Mouse (Mus musculus) skeletal muscle tissue, adult 2 months (tissue): ENCODE measurements at regions not wholly inside any gene's neighbourhood (a gene's known extent, or its start where the extent isn't known, plus 50 kb on each side); places are given as distances from the start of the nearest gene placed in this dataset.
"Not testable (repeated sequence)": the region's sequence is repeated elsewhere in the genome, so short reads cannot be mapped to it uniquely, and the experiment has no call there.

Experiments used
- DNase-seq: peaks from one replicate; pipeline ENCODE4 v3.0.0-alpha.2; 2012; ENCODE audit warnings: low read depth, low spot score

DNA sequence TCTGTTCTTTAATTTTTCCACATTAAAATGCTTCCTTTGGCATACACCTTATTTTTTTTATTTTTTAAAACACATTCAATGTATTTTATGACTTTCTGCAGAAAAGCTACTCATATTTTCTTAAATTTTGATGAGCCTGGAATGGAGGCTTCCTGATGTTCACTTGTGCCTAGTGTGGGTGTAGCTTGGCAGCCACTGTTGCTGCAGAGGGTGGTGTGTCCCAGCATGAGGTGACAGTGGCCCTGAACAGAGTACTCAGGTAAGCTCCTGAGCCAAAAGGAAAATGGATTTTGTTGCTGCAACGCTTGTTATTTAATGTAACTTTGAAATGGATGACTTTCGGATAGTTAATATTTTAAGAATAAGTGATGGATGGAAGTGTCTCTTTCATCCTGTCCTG is 170.6 kb downstream of the Eipr1 start:
- DNase-seq = no peak

- DNase-seq = no peak
Observed at GRCm38 (mm10) chr12:28925206-28925605, 173.6 kb downstream of the Eipr1 start.

- no peak for DNase-seq
Observed at GRCm38 (mm10) chr12:28939936-28940335, 188.3 kb downstream of the Eipr1 start.

- no peak for DNase-seq
Observed at GRCm38 (mm10) chr12:28948889-28949288, 197.3 kb downstream of the Eipr1 start.

DNA sequence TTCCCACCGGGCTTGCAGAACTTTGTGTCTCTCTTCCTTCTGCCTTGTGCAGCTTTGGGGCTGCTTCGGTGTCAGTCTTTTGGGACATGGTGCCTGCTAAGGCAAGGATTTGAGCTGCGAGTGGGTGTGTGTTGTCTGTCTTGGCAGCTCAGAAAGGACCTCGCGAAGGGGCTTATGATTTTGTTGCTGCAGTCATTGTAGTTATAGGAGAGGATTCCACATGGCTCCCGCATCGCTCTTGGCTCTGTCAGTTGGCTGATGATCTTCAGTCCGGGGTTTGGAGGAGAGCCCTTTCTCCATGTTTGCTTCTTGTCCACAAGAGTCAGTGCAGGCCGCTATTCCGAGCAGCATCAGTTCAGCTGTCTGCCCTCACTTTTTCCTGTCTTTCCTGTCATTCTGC is 197.7 kb downstream of the Eipr1 start:
- no peak for DNase-seq

DNA sequence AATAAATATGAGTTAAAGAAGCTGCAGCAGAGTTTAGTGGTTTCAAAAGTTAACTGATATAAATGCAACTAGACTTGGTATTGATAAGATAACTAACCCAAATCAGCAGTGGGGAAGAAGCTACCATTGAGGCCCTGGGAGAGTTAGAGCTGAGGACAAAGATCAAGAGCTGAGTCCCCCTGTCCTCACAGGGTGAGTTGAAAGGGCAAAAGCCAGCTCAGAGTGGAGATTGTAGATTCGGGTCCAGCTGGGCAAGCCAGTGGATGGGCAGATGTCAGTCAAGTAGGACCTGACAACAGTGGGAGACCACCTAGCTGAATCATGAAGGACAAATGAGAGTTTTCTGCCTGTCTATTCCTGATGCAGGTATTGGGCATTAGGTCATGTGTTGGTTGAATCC is 205.6 kb downstream of the Eipr1 start:
- no peak for DNase-seq

- no peak for DNase-seq
Observed at GRCm38 (mm10) chr12:28958661-28959060, 207.1 kb downstream of the Eipr1 start.

- no peak for DNase-seq
Observed at GRCm38 (mm10) chr12:28969671-28970379, 218.2 kb downstream of the Eipr1 start.

- no peak for DNase-seq
Observed at GRCm38 (mm10) chr12:28974571-28975041, 223.0 kb downstream of the Eipr1 start.

GRCm38 (mm10) chr12:28975249-28975648 is 223.6 kb downstream of the Eipr1 start:
- no peak for DNase-seq

- no peak for DNase-seq
Observed at GRCm38 (mm10) chr12:28979679-28980078, 228.1 kb downstream of the Eipr1 start.

- DNase-seq = no peak
Observed at GRCm38 (mm10) chr12:28986214-28986613, 234.6 kb downstream of the Eipr1 start.

DNA sequence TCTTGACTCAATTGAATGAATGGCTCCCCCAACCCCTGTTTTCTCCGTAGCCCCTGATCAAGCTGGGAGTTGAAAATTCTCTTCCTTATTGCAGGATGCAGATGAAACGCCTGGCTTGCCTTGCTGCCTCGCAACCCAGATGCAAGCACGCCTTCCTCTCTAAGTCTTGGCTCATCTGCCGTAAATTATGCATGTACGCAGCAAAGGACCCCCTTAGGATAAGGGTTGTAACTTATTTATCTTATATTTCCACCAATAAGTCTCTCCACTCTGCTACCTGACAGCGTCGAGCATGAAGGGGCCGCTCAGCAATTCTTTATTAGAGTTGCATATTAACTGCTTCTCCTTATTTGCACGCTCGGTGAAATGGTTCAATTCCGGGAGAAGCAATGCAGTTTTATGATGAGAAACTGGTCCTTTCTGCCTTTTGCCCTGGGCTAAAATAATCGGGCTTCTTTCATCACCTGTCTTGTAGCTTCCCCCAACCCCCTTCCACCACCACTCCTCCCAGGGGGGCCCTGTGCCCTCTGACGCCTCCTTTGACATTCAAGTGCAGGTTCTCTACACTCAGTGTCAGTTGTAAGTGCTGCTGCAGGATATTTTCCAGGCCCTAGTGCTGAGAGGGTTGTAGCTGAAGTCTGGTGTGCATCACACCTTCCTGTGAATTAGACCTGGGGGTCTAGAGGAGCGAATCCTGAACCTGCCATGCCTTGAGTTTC is 246.0 kb downstream of the Eipr1 start:
- no peak for DNase-seq

DNA sequence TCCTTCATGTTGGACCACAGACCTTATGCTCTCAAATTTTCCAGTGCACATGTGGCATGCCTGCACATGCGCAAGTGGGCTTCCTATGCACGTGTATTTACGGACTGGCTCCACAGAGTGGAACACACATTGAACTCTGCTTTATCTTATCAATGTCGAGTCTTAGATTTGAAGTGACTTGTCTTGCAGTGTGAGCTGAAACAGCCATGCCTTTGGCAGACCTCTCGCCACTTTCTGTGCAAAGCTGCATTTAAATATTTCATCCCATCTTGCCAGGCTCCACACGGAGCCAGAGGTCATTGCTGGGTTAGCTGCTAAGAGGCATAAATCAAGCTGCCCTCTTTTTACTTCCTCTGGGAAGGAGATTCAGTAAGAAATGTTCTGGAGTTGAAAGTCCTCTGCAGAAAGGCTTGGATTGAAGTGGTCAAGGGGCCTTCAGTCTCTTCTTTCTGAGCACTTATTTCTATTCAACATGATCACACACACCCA is 248.4 kb downstream of the Eipr1 start:
- DNase-seq = no peak

DNA sequence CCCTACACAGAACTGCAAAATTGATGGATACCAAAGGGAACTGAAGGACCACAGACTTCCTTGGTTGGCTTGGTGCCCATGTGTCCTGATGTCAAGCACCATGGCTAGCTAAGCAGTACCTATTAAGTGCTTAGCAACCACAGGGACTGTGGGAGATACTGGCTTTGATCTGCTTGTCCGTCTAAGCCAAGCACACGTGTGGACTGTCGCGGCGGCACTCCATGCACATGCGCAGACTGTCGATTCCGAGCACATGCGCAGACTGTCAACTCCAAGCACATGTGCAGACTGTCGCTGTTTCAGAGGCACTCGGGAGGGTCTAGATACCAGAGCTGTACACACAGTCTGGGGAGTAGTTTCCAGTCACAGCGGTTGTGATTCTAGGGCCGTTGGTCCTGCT is 252.9 kb downstream of the Eipr1 start:
- DNase-seq = no peak

DNA sequence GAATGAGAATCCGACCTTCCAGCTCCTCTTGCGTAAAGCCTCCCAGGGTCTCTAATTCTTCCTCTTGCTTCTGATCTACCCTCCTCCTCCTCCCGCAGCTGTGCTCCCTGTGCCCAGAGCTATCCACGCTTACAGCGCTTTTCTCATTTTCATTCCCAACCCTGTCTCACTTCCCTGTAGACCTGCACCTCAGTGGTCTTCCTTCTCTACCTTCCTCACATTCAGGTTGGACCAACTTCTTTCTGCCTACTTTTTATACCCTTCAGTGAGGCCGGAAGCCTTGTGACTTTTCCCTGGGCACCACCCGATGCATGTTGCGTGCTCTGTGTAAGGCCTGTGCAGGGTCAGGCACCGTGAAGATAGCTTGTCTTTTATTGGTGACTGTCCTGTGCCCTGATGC is 263.0 kb downstream of the Eipr1 start:
- DNase-seq = no peak

DNA sequence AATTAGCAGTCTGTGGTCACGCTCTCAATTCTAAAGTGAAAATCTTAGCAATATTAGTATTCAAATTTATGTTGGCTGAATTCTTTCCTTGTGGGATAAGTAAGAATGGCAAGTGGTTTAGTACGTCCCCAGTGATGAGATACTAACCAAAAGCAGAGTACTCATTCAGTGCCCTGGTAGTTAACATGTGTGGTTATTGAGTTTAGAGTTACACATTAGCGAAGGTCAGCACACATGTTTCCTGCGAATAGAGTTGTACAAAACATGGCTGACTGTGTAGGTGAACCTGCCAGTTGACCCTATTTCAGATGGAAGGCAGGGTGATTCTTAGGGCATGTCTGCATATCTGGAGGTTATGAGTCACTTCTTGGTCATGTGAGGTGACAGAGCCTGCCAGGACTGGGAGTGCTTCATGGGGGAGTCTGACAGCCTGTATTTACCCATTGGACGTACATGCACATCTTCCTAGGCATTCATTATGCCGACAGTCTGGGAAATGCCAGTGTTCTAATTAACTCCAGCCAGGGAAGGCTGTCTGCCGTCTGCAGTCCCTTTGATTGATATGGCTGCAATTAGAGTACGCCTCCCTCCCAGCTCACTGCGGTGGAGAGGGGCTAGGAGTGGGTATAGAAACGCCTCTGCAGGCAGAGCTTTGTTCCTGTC is 263.7 kb downstream of the Eipr1 start:
- DNase-seq = no peak

- DNase-seq = no peak
Observed at GRCm38 (mm10) chr12:29021152-29021551, 269.5 kb downstream of the Eipr1 start.

DNA sequence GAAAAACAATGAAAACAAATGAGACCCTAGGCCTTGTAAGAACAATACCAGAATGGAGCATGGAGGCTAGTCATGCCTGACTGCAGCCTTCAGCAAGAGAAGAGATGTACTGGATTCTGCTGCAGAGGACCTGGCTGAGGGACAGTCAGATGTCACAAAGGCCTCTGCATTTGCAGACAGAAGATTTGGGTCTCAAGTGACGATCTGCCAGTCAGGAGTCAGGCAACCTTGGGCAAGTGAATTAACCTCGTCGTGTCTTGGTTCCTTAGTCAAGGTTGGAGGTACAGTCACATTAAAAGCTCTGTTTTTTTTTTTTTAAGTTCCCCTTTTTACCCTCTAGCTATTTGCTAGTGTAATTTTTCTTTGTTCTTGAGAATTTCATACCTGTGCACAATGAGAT is 276.6 kb downstream of the Eipr1 start:
- no peak for DNase-seq

GRCm38 (mm10) chr12:29029461-29029860 is 277.9 kb downstream of the Eipr1 start:
- peak; percentile 6 for DNase-seq

DNA sequence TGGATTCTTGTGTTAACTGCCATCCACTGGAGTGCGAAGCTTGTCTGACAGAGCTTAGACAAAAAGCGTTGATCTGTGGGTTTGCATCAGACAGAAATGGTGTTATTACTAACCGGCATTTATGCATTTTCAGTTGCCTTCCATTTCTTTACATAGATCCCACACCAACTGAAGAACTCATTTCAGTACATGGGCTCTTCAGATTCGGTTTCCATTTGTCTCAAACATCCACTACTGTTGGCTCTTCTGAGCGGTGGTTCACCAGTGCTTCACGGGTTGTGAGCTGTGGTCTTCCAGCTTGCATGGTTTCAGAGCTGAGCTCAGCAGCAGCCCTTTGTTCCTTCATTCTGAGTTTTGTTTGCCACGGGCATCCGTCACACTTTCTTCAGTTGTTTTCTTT is 294.4 kb downstream of the Eipr1 start:
- no peak for DNase-seq

- not testable (repeated sequence) for DNase-seq
Observed at GRCm38 (mm10) chr12:29048596-29048995, 297.0 kb downstream of the Eipr1 start.
